Mouse (Mus musculus) gastrocnemius, adult 8-10 months (tissue): ENCODE results near the gene Nova2. TPM values are rescaled to one million over a fixed set of nuclear protein-coding genes. Genes with fewer than 3 reads are reported as not detected.

Experiments used
- DNase-seq, 2 experiments: peaks; one replicate each; pipeline ENCODE4 v3.0.0; 2022; ENCODE audit warnings: low spot score in 2 of 2
- total RNA-seq, 4 experiments: library from RNA; stranded (reverse); gene quantifications; 2 replicates each; pipeline ENCODE4 v1.2.4; 2022

The Nova2 gene
- total RNA-seq: 1 to 10 TPM in 1 of 4 experiments, under 1 TPM in 3; 0.63 to 1.4 (median 0.97) TPM

DNA sequence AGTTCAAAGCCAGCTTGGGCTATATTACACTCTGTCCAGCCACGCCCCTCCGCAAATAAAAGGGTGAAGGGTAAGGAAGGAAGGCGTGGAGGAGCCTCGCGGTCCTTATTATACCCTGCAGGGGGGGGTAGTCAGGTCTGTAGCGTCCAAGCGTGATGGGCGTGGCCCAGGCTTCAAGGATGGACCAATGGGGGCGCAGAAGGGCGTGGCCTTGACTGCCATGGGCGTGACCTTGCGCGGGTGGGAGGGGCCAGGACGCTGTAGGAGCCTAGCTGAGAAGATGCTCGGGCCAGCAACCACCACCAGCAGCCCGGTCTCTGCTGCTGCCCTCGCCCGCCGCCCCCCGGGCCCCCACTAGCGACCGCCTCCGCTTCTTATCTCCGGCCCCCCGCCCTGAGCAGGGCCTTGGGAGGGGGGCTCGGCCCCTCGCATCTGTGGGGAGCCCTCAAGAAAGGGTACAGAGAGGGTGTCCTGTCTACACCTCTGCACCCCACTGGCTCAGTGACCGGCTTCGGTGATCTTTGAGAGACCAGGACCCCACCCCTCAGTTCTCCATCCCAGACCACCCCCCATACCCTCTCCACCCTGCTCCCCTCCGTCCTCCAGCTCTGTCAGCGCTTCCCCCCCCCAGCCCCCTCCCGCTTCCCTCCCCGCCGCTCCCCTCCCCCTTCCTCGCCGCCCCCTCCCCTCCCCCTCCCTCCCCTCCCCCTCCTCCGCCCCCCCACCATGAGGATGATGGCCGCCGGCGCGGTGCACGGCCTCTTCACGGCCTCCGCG is at the start of gene Nova2:
Gene Nova2, plus strand, starts transcription at position 727 of the 777 bp plus-strand sequence.
- peak; percentile 53 to 69 for DNase-seq

DNA sequence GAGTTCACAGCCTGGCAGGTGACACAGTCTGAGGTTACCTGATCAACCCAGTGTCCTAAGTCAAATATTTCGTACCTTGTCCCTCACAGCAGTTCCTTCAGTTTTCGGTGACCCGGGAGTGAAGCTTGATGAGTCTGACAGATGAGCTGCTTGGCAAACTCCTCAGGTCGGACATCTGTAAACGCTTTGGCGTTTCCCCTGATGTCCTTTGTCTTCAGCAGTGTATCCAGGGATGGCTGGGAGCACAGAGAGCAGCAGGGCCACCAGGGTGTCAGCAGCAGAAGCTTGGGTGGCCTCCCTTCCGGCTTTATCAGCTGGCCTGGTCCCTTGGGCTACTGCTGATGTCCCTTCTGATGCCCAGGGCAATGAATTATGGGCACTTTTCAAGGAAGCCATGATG is 47.0 kb upstream of the Nova2 start:
- DNase-seq: no peak

DNA sequence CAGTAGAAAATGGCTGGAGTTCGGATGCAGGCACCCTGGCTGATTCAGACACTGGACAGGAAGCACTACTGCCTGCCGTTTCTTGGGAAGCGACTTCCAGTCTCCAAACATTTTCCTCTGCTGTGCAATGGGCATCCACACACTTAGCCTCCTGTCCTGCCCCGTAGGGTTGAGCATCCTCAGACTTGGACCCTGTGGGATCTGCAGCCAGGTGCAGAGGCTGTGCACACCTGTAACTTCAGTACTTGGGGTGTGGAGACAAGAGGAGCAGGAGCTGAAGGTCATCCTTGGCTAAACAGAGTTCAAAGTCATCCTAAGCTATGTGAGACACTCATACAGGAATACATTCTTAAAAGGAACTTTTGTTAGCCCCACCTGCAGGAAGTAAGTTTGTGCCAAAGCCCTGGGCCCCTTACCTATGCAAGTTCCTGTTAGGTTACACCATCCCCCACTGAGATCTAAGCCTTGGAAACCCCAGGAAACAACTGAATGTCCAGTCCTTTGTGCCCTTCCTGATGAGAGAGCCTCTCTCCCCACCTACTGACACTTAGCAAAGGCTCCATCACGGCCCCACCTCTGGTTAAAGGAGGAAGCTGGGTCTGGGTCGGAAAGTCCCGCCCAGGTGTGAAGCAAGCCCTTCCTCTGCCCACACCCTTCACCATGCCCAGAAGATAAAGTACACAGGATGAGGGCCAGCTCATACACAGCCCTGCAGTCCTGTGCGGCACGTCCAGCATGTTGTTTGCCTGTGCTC is 41.5 kb upstream of the Nova2 start:
- no peak for DNase-seq

DNA sequence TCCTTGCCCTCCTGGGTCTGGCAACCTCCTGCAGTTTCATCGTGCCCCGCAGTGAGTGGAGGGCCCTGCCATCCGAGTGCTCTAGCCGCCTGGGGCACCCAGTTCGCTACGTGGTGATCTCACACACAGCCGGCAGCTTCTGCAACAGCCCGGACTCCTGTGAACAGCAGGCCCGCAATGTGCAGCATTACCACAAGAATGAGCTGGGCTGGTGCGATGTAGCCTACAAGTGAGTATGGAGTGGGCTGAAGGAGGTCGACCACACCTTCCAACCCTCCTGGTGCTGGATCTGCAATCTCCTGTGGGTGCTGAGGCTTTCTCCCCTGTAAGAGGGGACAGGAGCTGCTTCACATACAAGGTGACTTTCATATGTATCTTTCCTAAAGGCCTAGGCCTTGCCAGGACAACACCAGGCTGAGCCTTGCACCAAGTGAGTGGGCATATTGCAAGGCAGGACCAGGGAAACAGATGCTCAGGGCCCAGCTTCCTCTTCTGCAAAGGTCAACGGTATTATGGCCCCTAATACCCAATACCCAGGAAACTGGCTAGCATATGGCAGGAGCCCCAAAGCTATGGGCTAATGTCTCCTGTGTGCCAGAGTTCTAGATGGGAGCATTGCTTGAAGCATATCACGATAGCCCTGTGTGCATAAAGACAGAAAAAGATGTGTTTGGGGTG is 40.8 kb upstream of the Nova2 start:
- DNase-seq: no peak

DNA sequence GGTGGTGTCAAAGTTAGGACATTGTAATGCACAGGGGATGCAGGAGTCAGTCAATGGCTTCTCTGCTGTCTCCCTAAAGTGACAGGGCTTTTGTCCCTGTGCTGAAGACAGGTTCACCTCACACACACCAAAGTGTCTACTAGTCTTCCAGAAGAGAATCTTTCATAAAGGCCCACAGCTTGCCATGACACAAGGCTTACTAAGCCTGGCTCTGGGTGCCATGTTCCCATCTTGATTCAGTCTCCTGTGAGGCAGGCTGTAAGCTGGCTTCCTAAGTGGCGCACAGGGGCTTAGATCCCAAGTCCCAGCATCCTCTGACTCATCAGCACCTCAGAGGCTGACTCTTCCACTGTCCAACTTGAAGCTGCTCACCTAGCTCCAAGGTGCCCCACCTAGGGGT is 38.7 kb upstream of the Nova2 start:
- DNase-seq: no peak

DNA sequence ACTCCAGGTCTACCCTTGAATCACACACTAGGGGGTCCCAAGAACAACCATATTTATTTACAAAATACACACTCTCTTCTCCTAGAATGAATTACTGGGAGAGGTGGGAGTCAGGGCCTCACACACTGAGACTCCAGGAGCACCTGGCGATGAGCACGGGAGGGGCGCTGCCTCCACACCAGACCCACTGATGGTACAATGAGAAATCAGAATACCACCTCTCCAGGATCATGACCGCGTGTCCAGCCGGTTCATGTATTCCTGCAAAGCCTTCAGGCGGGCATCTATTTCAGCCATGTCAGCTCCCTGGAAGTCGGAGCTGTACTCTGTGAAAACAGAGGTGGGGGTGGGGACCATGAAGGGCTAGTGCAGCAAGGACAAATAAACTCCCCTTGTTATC is 34.8 kb upstream of the Nova2 start:
- no peak for DNase-seq

DNA sequence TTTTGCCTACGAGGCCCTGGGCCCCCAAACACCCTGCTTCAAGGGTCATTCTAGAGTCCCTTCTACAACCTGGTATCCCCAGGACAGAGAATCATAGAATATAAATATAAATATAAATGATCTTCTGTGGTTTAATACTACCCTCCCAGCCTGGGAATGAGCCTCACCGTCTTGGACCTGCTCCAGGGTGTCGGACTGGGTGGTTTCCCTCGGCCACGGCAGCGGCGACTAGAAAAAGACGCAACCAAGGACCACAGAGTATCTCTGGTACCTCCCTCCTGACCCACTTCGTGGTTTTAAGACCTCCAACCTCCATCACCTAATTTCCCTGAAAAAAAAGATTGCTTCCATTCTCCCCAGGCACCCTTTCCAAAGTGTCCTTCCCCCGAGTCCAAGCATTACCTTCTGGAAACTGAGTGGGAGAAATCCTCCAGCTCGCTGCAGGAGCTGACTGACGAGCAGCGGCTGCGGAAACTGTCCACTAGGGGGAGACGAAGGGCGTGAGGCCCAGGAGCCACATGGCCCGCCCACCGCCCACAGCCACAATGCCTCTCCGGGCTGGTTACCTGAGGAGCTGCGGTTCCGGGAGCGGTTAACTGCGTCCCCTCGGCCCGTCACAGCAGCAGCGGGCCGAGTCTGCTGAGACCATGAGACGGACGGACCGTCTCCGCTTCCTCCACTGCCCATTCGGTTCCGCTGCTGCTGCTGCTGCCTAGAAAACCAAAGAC is 33.7 kb upstream of the Nova2 start:
- peak; percentile 49 to 65 for DNase-seq

DNA sequence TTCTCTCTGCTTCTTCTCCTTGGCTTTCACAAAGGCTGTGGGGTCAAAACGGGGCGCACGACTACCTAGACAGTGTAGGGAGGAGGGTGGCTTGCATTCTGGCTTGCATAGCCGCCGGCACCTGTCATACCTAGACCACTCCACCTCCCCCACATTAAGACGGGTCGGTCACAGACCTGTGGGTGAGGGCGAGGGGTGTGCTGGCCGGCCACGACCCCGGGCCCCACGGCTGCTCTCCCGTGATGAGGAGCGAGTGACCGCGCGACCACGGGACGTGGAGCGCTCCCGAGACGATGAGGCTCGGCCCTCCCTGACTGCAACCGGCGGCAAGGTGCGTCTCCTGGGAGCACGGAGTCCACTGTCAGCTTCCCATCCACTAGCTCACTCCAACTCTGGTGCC is 32.7 kb upstream of the Nova2 start:
- DNase-seq: no peak

DNA sequence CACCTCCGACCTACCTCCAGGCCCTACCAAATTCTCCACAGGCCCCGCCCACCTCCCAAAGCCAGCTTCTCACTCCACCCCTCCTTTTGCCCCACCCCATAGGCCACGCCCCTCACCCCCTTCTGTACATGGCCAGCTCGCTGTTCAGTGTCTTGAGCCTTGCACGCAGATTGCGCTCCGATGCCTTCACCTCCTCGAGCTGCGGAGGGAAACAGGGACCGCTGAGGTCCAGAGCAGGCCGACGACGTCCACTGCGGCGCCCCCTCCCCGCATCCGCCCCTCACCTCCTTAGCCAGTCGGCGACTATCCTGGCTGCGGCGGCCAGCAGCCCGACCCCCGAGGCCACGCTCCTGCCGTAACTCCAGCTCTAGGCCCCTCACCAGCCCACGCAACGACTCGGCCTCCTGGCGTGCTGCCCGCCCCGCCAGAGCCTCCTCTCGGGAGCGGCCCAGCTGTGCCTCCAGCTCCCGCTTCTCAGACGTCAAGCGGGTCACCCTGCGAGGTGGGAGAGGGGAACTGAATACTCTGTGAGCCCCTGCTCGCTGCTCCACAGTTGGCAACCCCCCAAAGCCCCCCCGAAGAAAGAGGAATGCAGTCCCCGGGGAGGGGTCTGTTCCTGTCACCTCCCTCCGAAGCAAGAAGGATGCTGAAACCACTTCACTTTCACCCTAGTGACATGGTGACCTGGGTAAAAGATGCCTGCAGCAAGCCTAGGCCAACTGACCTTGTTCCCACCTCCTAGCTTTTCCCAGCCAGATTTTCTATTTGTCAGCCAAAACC is 31.8 kb upstream of the Nova2 start:
- DNase-seq: peak; percentile 15 to 36

DNA sequence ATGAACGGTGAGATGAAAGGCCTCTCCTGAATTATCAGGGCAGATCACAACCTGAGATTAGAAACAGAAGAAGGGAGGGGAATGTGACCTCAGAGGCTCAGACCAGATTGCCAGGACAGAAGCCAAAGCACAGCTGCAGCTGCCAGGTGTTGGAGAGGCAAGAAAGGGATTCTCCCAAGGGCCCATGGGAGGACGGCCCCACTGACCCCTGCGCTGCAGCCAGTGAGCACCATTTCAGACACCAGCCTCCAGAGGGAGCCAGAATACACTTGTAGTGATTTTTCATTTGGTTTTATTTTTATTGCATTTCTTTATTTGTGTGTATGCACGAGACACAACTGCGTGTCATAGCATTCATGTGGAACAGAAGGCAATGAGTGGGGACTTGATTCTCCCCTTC is 29.2 kb upstream of the Nova2 start:
- DNase-seq: peak in 1 of 2 experiments; percentile 28

DNA sequence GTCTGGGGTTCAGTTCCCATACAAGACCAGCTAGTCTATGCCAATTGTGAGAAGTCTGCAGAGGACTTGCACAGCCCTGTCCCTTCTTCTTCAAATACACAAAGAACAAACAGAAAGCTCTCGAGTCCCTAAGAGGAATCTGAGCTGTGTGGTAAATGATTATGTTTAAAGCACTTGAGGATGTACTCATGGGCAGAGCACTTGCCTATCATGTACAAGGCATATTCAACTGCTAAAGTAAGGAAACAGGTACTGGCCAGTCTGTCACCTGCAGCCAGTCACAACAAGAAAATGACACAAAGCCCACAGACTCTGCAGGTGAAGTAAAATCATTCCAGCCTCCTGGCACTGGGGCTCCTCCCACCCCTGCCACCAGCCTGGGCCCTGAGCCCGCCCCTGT is 25.2 kb upstream of the Nova2 start:
- no peak for DNase-seq

DNA sequence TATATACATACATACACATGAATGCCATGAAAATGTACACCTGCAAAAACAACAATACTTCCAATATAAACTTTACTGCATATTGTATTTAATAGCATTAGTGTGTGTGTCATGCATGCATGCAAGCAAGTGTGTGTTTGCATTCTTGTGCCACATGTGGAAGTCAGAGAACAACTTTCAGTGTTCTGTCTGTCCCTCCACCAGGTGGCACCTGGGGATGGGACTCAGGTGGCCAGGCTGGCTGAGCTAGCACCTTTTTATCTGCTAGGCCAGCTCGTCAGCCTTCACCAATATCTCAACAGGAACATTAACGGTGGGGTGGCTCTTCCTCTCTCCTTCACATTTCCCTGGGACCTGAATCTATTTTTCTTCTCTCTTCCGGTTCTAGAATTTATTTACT is 23.2 kb upstream of the Nova2 start:
- DNase-seq: no peak

DNA sequence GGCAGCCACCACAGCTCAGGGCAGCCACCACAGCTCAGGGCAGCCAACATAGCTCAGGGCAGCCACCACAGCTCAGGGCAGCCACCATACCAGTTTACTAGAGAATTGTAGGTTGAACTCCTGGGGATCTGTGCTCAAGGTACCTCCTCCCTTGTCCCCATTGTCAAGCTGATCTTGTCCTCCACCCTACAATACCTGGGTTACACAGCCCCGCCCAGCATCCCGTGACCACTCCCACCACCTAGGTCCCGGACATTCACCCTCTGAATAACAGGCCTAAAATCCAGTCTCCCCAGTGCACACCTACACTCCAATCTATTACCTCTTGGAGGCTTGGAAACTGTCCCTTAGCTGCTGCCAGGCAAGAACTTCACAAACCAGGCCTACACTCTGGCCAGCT is 20.7 kb upstream of the Nova2 start:
- no peak for DNase-seq

DNA sequence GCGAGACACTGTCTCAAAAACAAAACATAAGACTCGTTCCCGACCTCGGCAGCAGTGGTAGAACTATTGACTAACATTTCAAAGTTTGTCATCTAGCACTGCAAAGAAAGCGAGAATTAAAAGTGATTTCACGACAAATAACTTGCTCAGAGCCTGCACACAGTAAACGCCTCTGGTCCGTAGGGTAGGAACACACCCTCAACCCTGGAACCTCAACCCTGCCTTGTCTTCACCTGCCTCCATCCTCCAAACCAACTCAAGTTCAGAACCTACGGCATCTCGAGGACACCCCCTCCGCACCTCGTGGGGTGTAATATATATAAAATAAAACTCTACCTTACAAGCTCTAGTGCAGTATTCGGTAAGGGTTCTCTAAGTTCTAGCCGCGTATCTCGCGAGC is 15.9 kb upstream of the Nova2 start:
- DNase-seq: no peak

DNA sequence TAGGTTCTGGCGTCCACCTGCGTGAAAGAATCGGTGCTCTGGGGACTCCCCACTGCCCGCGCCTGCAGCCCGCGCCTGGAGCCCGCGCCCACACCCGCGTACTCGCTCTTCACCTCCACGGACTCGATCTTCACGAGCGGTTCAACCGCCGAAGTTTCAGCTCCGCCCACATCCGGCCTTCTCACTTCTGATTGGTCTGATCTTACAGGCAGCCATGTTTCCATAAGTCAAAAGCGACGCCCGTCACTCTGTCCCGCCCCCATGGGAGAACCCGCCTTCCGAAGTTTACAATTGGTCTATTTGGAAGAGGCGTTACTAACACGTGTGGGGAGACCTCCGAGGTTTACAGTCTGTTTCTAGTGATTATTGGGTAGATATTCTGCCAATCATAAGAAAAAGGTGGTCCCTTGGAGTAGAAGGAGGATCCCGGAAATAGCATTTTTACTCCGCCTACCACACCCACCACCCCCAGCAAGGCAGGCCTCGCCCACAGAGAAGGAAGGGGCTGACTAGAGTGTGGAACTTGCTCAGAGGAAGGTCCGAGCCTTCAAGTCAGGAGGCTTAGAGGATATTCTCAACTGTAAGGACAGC is 15.4 kb upstream of the Nova2 start, which contains the start of gene Ccdc61:
Gene Ccdc61, minus strand, starts transcription at position 175 of the 591 bp plus-strand sequence.
- DNase-seq: peak; percentile 97 to 98

DNA sequence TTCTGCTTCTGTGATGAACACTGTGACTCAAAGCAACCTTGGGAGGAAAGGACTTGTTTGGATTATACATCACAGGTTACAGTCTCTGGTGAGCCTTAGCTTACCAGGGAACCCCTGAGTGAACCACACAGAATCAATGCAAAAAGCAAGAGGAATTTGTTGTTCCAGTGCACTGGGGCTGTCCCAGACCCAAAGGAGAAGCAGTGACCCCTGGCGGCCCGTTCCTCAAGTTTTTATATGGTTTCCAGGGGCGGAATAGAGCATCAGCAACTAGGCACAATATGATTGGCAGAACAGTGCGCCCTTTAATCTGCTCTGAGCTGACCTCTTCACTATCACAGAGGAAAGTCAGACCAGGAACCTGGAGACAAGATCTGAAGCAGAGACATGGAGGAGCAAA is 9.4 kb upstream of the Nova2 start:
- no peak for DNase-seq

DNA sequence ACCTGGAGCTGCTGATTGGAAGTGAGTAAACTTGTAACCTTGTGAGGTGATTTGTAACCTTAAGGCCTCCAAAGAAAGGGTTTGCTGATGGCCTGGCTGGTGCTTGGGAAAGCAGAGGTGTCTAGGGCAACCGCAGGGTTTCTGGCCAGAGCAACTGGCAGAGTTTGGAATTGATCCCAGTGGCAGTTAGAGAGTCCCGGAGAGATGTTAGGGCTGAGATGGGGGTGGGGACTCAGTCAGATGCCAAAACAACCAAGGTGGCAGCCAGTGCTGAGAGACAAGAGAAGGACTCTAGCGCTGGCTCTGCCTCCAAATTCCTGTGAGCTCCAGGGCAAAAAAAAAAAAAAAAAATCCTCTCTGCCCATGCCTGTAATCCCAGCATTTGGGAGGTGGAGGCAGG is 7.8 kb upstream of the Nova2 start:
- no peak for DNase-seq

DNA sequence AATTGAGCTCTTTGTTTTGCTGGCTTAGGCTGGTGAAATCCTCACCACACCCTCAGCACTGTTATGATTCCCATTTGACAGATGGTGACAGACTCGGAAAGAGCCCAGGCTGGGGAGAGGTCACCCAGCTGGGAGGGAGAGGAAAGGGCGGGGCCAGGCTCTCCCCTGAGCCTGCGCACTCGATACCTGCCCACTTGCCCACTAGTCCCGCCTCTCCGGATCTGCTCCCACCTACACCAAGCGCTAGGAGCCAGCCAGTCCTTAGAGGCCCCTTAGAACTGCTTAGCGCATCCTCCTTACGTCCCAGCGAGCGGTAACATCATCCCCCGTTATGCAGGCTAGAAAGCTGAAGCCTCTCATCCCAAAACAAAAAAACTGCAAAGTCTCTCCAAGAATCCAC is 4.6 kb upstream of the Nova2 start:
- peak; percentile 19 to 29 for DNase-seq

DNA sequence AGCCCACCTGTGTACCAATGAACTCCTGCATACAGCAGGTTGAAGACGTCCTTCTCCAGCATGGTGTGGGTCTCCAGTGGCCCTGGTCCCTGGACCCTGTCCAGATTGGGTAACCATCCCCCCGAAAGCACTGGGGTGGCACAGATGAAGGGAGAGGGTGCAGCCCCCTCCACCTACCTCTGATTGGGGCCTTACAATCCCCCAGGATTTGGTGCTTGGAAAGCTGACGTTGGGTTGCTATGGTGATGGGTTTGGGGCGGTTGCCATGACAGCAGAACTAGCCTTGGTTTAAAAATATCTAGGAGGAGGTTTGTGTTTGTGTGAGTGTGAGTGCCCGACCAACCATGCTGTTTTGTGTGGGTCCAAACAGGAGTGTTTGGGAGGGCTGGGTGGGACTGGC is 2.9 kb upstream of the Nova2 start:
- no peak for DNase-seq

DNA sequence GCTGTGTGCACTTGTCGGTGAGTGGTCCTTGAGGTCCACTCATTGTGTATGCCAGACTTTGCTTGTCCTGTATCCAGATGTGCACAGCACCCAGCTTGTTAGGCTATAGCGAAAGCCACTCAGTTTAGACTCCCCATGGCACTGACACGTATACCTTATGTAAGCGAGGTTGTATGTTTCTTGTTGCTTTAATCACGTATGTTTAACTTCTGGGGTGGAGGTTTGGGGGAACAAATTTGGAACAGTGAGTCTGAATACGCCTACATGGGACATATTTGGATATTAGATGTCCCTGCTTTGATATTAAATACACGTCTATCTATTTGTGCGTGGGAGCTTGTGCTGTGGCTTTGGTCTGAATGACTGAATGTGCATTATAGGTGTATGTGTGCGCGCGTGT is 2.4 kb upstream of the Nova2 start:
- no peak for DNase-seq
